Mouse (Mus musculus): Measurements from ENCODE around the gene Gm2663. TPM values are rescaled to one million over a fixed set of nuclear protein-coding genes. Genes with fewer than 3 reads are reported as not detected.
"Not testable (repeated sequence)": the region's sequence is repeated elsewhere in the genome, so short reads cannot be mapped to it uniquely, and the experiment has no call there.

Gene Gm2663
- polyA plus RNA-seq (2016; fragmentation: Nextera tagmentation; extraction: Ambion mirVana), result not detected in 2 replicates

- H3K27ac ChIP-seq (replicated peaks), result not testable (repeated sequence)
Observed at GRCm38 (mm10) chr6:40999379-40999778, at the start of gene Gm2663. TSS of gene Gm2663 (minus strand) at chr6:40999479.

GRCm38 (mm10) chr6:41048602-41049001 is 49.3 kb upstream of the Gm2663 start:
- Histone ChIP-seq H3K4me1 (no peaks in the 10 kb centered on the region), H3K4me3 (no peak overlapping the region), H3K9me3 (no peaks in the 10 kb centered on the region), H3K36me3 (replicated peaks) (no peaks in the 10 kb centered on the region), H3K27ac (replicated peaks) (no peak overlapping the region), H3K27me3 (replicated peaks; ENCODE audit: low read depth, poor library complexity, severe bottlenecking) (no peaks in the 10 kb centered on the region)
- WGBS, result 66% methylated on average over 1 of the region's 1 CpGs
- DNase-seq (ENCODE audit: low spot score), result no peak

More at GRCm38 (mm10) chr6:40999379-40999778, at the start of gene Gm2663:
- H3K4me1 ChIP-seq; DNase-seq (ENCODE audit: low spot score); H3K36me3 ChIP-seq (replicated peaks); H3K9me3 ChIP-seq; H3K27me3 ChIP-seq (replicated peaks; ENCODE audit: low read depth, poor library complexity, severe bottlenecking); H3K4me3 ChIP-seq: not testable (repeated sequence)

GRCm38 (mm10) chr6:41047961-41048360 is 48.7 kb upstream of the Gm2663 start:
- Histone ChIP-seq H3K27ac (replicated peaks) (no peak overlapping the region), H3K9me3 (no peaks in the 10 kb centered on the region), H3K4me1 (no peaks in the 10 kb centered on the region), H3K36me3 (replicated peaks) (no peaks in the 10 kb centered on the region), H3K4me3 (no peak overlapping the region), H3K27me3 (replicated peaks; ENCODE audit: low read depth, poor library complexity, severe bottlenecking) (no peaks in the 10 kb centered on the region)
- WGBS, result 84% methylated on average over 1 of the region's 1 CpGs
- DNase-seq (ENCODE audit: low spot score), result no peak

- no peak for DNase-seq (ENCODE audit: low spot score)
- 80% methylated on average over 1 of the region's 1 CpGs for WGBS
- no peaks in the 10 kb centered on the region for H3K36me3 ChIP-seq (replicated peaks)
- no peak overlapping the region for H3K4me3 ChIP-seq
- no peaks in the 10 kb centered on the region for H3K9me3 ChIP-seq
- no peaks in the 10 kb centered on the region for H3K4me1 ChIP-seq
- no peak overlapping the region for H3K27ac ChIP-seq (replicated peaks)
- H3K27me3 ChIP-seq (replicated peaks; ENCODE audit: low read depth, poor library complexity, severe bottlenecking), result no peaks in the 10 kb centered on the region
Observed at GRCm38 (mm10) chr6:41047202-41047601, 47.9 kb upstream of the Gm2663 start.

- Histone ChIP-seq H3K9me3 (no peaks in the 10 kb centered on the region), H3K4me3 (no peak overlapping the region), H3K4me1 (no peaks in the 10 kb centered on the region), H3K27ac (replicated peaks) (no peak overlapping the region), H3K27me3 (replicated peaks; ENCODE audit: low read depth, poor library complexity, severe bottlenecking) (no peaks in the 10 kb centered on the region), H3K36me3 (replicated peaks) (no peaks in the 10 kb centered on the region)
- DNase-seq (ENCODE audit: low spot score), result no peak
- WGBS, result 62% methylated on average over 2 of the region's 2 CpGs
Observed at GRCm38 (mm10) chr6:41046553-41046952, 47.3 kb upstream of the Gm2663 start.

- H3K4me3 ChIP-seq, result no peak overlapping the region
- no peaks in the 10 kb centered on the region for H3K4me1 ChIP-seq
- H3K36me3 ChIP-seq (replicated peaks), result no peaks in the 10 kb centered on the region
- no peaks in the 10 kb centered on the region for H3K27me3 ChIP-seq (replicated peaks; ENCODE audit: low read depth, poor library complexity, severe bottlenecking)
- H3K27ac ChIP-seq (replicated peaks), result no peak overlapping the region
- no peak for DNase-seq (ENCODE audit: low spot score)
- 88% methylated on average over 1 of the region's 1 CpGs for whole genome bisulfite sequencing
- H3K9me3 ChIP-seq, result no peaks in the 10 kb centered on the region
Observed at GRCm38 (mm10) chr6:41044753-41045152, 45.5 kb upstream of the Gm2663 start.

- Histone ChIP-seq H3K4me1 (no peaks in the 10 kb centered on the region), H3K36me3 (replicated peaks) (no peaks in the 10 kb centered on the region), H3K9me3 (no peaks in the 10 kb centered on the region), H3K4me3 (no peak overlapping the region), H3K27me3 (replicated peaks; ENCODE audit: low read depth, poor library complexity, severe bottlenecking) (no peaks in the 10 kb centered on the region), H3K27ac (replicated peaks) (no peak overlapping the region)
- DNase-seq (ENCODE audit: low spot score), result no peak
- WGBS, result 80% methylated on average over 1 of the region's 1 CpGs
Observed at GRCm38 (mm10) chr6:41044314-41044713, 45.0 kb upstream of the Gm2663 start.

GRCm38 (mm10) chr6:41035409-41035808 is 36.1 kb upstream of the Gm2663 start, which contains the start of gene 2210010C04Rik:
TSS of gene 2210010C04Rik (minus strand) at chr6:41035509.
- Histone ChIP-seq H3K36me3 (replicated peaks) (no peaks in the 10 kb centered on the region), H3K9me3 (no peaks in the 10 kb centered on the region), H3K27me3 (replicated peaks; ENCODE audit: low read depth, poor library complexity, severe bottlenecking) (no peaks in the 10 kb centered on the region), H3K4me3 (no peak within 1 kb of the TSS), H3K4me1 (no peaks in the 10 kb centered on the region), H3K27ac (replicated peaks) (no peak within 1 kb of the TSS)
- DNase-seq (ENCODE audit: low spot score), result no peak

GRCm38 (mm10) chr6:41032802-41033201 is 33.5 kb upstream of the Gm2663 start:
- no peaks in the 10 kb centered on the region for H3K27me3 ChIP-seq (replicated peaks; ENCODE audit: low read depth, poor library complexity, severe bottlenecking)
- H3K9me3 ChIP-seq, result no peaks in the 10 kb centered on the region
- WGBS, result 87% methylated on average over 6 of the region's 6 CpGs

GRCm38 (mm10) chr6:41032231-41032630 is 33.0 kb upstream of the Gm2663 start:
- H3K4me3 ChIP-seq, result no peak overlapping the region
- no peak overlapping the region for H3K27ac ChIP-seq (replicated peaks)
- DNase-seq (ENCODE audit: low spot score), result no peak
- no peaks in the 10 kb centered on the region for H3K27me3 ChIP-seq (replicated peaks; ENCODE audit: low read depth, poor library complexity, severe bottlenecking)
- WGBS, result 91% methylated on average over 3 of the region's 3 CpGs
- no peaks in the 10 kb centered on the region for H3K36me3 ChIP-seq (replicated peaks)
- no peaks in the 10 kb centered on the region for H3K4me1 ChIP-seq
- H3K9me3 ChIP-seq, result no peaks in the 10 kb centered on the region

More at GRCm38 (mm10) chr6:41032802-41033201, 33.5 kb upstream of the Gm2663 start:
- Histone ChIP-seq H3K36me3 (replicated peaks) (no peaks in the 10 kb centered on the region), H3K27ac (replicated peaks) (no peak overlapping the region), H3K4me3 (no peak overlapping the region), H3K4me1 (no peaks in the 10 kb centered on the region)
- DNase-seq (ENCODE audit: low spot score), result no peak

GRCm38 (mm10) chr6:41030821-41031220 is 31.5 kb upstream of the Gm2663 start:
- Histone ChIP-seq H3K27ac (replicated peaks) (no peak overlapping the region), H3K4me1 (no peaks in the 10 kb centered on the region), H3K9me3 (no peaks in the 10 kb centered on the region), H3K27me3 (replicated peaks; ENCODE audit: low read depth, poor library complexity, severe bottlenecking) (no peaks in the 10 kb centered on the region), H3K36me3 (replicated peaks) (no peaks in the 10 kb centered on the region), H3K4me3 (no peak overlapping the region)
- no peak for DNase-seq (ENCODE audit: low spot score)
- WGBS, result 92% methylated on average over 3 of the region's 3 CpGs

- no peak overlapping the region for H3K4me3 ChIP-seq
- H3K27me3 ChIP-seq (replicated peaks; ENCODE audit: low read depth, poor library complexity, severe bottlenecking), result no peaks in the 10 kb centered on the region
- H3K4me1 ChIP-seq, result no peaks in the 10 kb centered on the region
- no peak overlapping the region for H3K27ac ChIP-seq (replicated peaks)
- no peak for DNase-seq (ENCODE audit: low spot score)
- H3K9me3 ChIP-seq, result no peaks in the 10 kb centered on the region
- WGBS, result 52% methylated on average over 2 of the region's 2 CpGs
- H3K36me3 ChIP-seq (replicated peaks), result no peaks in the 10 kb centered on the region
Observed at GRCm38 (mm10) chr6:41027053-41027452, 27.8 kb upstream of the Gm2663 start.

- no peaks in the 10 kb centered on the region for H3K4me1 ChIP-seq
- WGBS, result 69% methylated on average over 2 of the region's 2 CpGs
- no peaks in the 10 kb centered on the region for H3K36me3 ChIP-seq (replicated peaks)
- H3K4me3 ChIP-seq, result no peak overlapping the region
- no peak overlapping the region for H3K27ac ChIP-seq (replicated peaks)
- H3K9me3 ChIP-seq, result no peaks in the 10 kb centered on the region
- DNase-seq (ENCODE audit: low spot score), result no peak
- H3K27me3 ChIP-seq (replicated peaks; ENCODE audit: low read depth, poor library complexity, severe bottlenecking), result no peaks in the 10 kb centered on the region
Observed at GRCm38 (mm10) chr6:41025873-41026650, 26.8 kb upstream of the Gm2663 start.

Data from embryonic facial prominence, embryonic 10.5 days (tissue).